Mouse (Mus musculus): ENCODE results near the gene Zbtb41. TPM values are rescaled to one million over a fixed set of nuclear protein-coding genes. Genes with fewer than 3 reads are reported as not detected.

The Zbtb41 gene
- polyA plus RNA-seq, 1 experiment = 7.1 TPM

DNA sequence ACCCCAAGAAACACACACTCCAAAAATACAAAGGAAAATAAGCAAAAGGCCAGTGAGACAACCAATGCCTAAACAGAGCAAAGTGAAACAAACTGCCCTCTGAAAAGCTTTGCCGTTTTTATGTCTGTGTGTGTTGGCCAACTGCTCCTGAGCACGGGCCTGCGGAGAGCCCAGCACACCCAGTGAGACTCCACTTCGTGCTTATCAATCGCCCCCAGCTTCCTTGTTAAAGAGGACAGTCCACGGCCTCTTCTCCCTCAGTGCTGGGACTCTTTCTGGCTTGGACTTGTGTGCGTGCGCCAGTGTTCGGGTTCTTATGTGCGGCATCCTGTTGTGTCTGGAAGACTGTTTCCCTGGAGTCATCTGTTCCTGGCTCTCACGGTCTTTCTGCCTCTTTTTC, 43.8 kb downstream of the Zbtb41 start:
- no peak overlapping the region for H3K27ac ChIP-seq (ENCODE audit: insufficient read depth, low read depth, low read length)
- H3K4me1 ChIP-seq (ENCODE audit: control insufficient read depth, insufficient read depth, low read length) = no peaks in the 10 kb centered on the region
- no peak overlapping the region for H3K4me3 ChIP-seq (ENCODE audit: insufficient read depth, low read length)
- no peak for TF ChIP-seq CTCF (IDR thresholded peaks at IDR 0.05; ENCODE audit: low read depth, low read length)
- no peak for TF ChIP-seq POLR2A (IDR thresholded peaks at IDR 0.05; ENCODE audit: borderline replicate concordance, low read depth, low read length)

DNA sequence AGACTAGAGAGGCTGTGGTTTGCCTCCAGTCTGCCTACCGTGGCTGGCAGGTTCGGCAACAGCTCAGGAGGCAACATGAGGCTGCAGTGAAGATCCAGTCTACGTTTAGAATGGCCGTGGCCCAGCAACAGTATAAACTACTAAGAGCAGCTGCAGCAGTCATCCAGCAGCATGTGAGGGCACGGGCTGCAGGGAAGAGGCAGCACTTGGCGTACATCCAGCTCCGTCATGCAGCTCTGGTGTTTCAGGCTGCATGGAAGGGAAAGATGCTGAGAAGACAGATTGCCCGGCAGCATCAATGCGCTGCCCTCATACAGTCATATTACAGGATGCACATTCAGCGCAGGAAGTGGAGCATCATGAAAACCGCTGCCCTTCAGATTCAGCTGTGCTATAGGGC, 56.8 kb downstream of the Zbtb41 start:
- Histone ChIP-seq H3K4me3 (ENCODE audit: insufficient read depth, low read length) (no peak overlapping the region), H3K27ac (ENCODE audit: insufficient read depth, low read depth, low read length) (no peak overlapping the region), H3K4me1 (ENCODE audit: control insufficient read depth, insufficient read depth, low read length) (no peaks in the 10 kb centered on the region)
- TF ChIP-seq POLR2A (IDR thresholded peaks at IDR 0.05; ENCODE audit: borderline replicate concordance, low read depth, low read length) (no peak), CTCF (IDR thresholded peaks at IDR 0.05; ENCODE audit: low read depth, low read length) (no peak)

- TF ChIP-seq CTCF (IDR thresholded peaks at IDR 0.05; ENCODE audit: low read depth, low read length) = no peak
- Histone ChIP-seq H3K4me1 (ENCODE audit: control insufficient read depth, insufficient read depth, low read length) (no peaks in the 10 kb centered on the region), H3K4me3 (ENCODE audit: insufficient read depth, low read length) (no peak overlapping the region), H3K27ac (ENCODE audit: insufficient read depth, low read depth, low read length) (no peak overlapping the region)
Measured at GRCm38 (mm10) chr1:139480246-139480645, 58.2 kb downstream of the Zbtb41 start.

DNA sequence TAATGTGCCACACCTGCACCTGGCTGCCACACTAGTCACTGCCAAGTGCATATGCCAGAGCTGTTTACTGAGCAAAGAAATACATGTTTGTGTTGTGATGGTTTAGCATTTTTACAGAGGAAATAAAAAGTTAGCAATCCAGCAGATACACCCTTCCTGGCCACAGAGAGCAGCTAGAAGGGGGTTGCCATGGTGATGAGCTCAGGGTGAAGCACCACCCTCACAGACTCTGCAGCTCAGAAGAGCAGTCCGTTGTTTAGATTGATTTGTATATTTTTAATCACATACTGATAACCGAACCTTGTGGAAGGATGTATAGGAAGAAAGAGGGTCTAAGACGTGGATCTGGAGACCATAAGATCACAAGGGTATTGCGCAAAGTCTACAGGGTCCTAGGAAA, 59.1 kb downstream of the Zbtb41 start:
- H3K4me1 ChIP-seq (ENCODE audit: control insufficient read depth, insufficient read depth, low read length) = no peaks in the 10 kb centered on the region
- H3K4me3 ChIP-seq (ENCODE audit: insufficient read depth, low read length) = no peak overlapping the region
- no peak for TF ChIP-seq CTCF (IDR thresholded peaks at IDR 0.05; ENCODE audit: low read depth, low read length)
- TF ChIP-seq POLR2A (IDR thresholded peaks at IDR 0.05; ENCODE audit: borderline replicate concordance, low read depth, low read length) = no peak
- H3K27ac ChIP-seq (ENCODE audit: insufficient read depth, low read depth, low read length) = no peak overlapping the region

DNA sequence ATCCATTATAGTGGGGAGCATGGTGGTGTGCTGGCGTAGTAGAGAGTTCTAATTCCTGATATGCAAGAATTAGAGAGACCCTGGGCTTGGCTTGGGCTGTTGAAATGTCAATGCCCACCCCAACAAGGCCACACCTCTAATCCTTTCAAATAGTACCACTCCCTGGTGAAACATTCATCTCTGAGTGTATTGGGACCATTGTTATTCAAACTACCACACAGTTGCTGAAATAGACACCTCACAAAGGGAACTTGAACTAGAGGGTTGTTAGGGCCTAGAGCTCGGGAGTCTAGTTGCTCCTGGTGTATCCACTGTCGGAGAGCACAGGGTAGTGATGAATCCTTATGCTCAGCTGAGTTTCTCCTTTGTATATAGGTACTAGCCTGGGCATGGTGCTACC, 72.5 kb downstream of the Zbtb41 start:
- TF ChIP-seq CTCF (IDR thresholded peaks at IDR 0.05; ENCODE audit: low read depth, low read length) = no peak
- no peak for TF ChIP-seq POLR2A (IDR thresholded peaks at IDR 0.05; ENCODE audit: borderline replicate concordance, low read depth, low read length)
- Histone ChIP-seq H3K27ac (ENCODE audit: insufficient read depth, low read depth, low read length) (no peak overlapping the region), H3K4me1 (ENCODE audit: control insufficient read depth, insufficient read depth, low read length) (no peaks in the 10 kb centered on the region), H3K4me3 (ENCODE audit: insufficient read depth, low read length) (no peak overlapping the region)

- no peaks in the 10 kb centered on the region for H3K4me1 ChIP-seq (ENCODE audit: control insufficient read depth, insufficient read depth, low read length)
- no peak for TF ChIP-seq CTCF (IDR thresholded peaks at IDR 0.05; ENCODE audit: low read depth, low read length)
- no peak for TF ChIP-seq POLR2A (IDR thresholded peaks at IDR 0.05; ENCODE audit: borderline replicate concordance, low read depth, low read length)
- no peak overlapping the region for H3K4me3 ChIP-seq (ENCODE audit: insufficient read depth, low read length)
- H3K27ac ChIP-seq (ENCODE audit: insufficient read depth, low read depth, low read length) = no peak overlapping the region
Measured at GRCm38 (mm10) chr1:139495408-139495807, 73.3 kb downstream of the Zbtb41 start.

- Histone ChIP-seq H3K27ac (ENCODE audit: insufficient read depth, low read depth, low read length) (no peak overlapping the region), H3K4me1 (ENCODE audit: control insufficient read depth, insufficient read depth, low read length) (no peaks in the 10 kb centered on the region), H3K4me3 (ENCODE audit: insufficient read depth, low read length) (no peak overlapping the region)
- TF ChIP-seq CTCF (IDR thresholded peaks at IDR 0.05; ENCODE audit: low read depth, low read length) (no peak), POLR2A (IDR thresholded peaks at IDR 0.05; ENCODE audit: borderline replicate concordance, low read depth, low read length) (no peak)
Measured at GRCm38 (mm10) chr1:139496212-139496611, 74.1 kb downstream of the Zbtb41 start.

DNA sequence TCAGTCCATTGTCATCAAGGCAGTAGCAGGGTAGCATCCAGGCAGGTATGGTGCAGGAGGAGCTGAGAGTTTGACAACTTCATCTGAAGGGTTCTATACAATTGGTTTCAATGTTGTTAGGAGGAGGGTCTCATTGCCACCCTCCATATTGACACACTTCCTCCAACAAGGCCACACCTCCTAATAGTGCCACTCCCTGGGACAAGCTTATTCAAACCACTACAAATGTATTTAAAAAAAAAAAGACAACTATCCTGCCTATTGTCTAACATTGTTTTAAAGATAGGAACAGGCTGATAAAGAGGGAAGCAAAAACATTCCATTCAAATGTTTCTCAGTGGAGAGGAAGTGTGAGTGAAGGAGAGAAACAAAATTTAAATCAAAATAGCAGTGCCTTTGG, 77.7 kb downstream of the Zbtb41 start:
- no peaks in the 10 kb centered on the region for H3K4me1 ChIP-seq (ENCODE audit: control insufficient read depth, insufficient read depth, low read length)
- H3K27ac ChIP-seq (ENCODE audit: insufficient read depth, low read depth, low read length) = no peak overlapping the region
- H3K4me3 ChIP-seq (ENCODE audit: insufficient read depth, low read length) = no peak overlapping the region
- no peak for TF ChIP-seq CTCF (IDR thresholded peaks at IDR 0.05; ENCODE audit: low read depth, low read length)
- no peak for TF ChIP-seq POLR2A (IDR thresholded peaks at IDR 0.05; ENCODE audit: borderline replicate concordance, low read depth, low read length)

- H3K4me1 ChIP-seq (ENCODE audit: control insufficient read depth, insufficient read depth, low read length) = no peaks in the 10 kb centered on the region
- H3K27ac ChIP-seq (ENCODE audit: insufficient read depth, low read depth, low read length) = no peak within 1 kb of the TSS
- TF ChIP-seq CTCF (IDR thresholded peaks at IDR 0.05; ENCODE audit: low read depth, low read length) = no peak
- TF ChIP-seq POLR2A (IDR thresholded peaks at IDR 0.05; ENCODE audit: borderline replicate concordance, low read depth, low read length) = no peak
- no peak within 1 kb of the TSS for H3K4me3 ChIP-seq (ENCODE audit: insufficient read depth, low read length)
Measured at GRCm38 (mm10) chr1:139501258-139501752, 79.2 kb downstream of the Zbtb41 start, which contains the start of gene F13b. F13b (plus strand) TSS chr1:139501702.

Other genes with a start within 250 kb of the Zbtb41 start
- not detected in 2 replicates for gene Crb1, start 45.2 kb upstream of the Zbtb41 start, polyA plus RNA-seq (2012; ENCODE audit: insufficient read depth, insufficient read length, missing spikeins)
- gene Aspm, start 32.5 kb downstream of the Zbtb41 start, polyA plus RNA-seq (2012; ENCODE audit: insufficient read depth, insufficient read length, missing spikeins) = 10.5 and 10.8 TPM in 2 replicates
- gene F13b, start 79.4 kb downstream of the Zbtb41 start, polyA plus RNA-seq (2012; ENCODE audit: insufficient read depth, insufficient read length, missing spikeins) = not detected in 2 replicates
- gene Cfhr1, start 138.0 kb downstream of the Zbtb41 start, polyA plus RNA-seq (2012; ENCODE audit: insufficient read depth, insufficient read length, missing spikeins) = not detected in 2 replicates

All from bone marrow macrophage, adult 2 months (primary cell).